Mouse (Mus musculus) heart, embryonic 14.5 days (tissue): ENCODE measurements at regions not wholly inside any gene's neighbourhood (a gene's known extent, or its start where the extent isn't known, plus 50 kb on each side); places are given as distances from the start of the nearest gene placed in this dataset.

Source experiments
- ATAC-seq: fragments of 200-750 bp; cut with Nextera tagmentation; 2 replicates; pipeline ENCODE4 v1.8.0; 2017; ENCODE audit warnings: low read depth, moderate TSS enrichment; ENCODE audit not compliant: insufficient number of reproducible peaks, insufficient read depth, low FRiP score
- H3K27ac ChIP-seq, 2 experiments: fragments of 200-500 bp in 1 of 2; fragments of 300-500 bp in 1 of 2; sonication (generic) in 1 of 2; replicated peaks in 1 of 2; 2 replicates each; pipeline ENCODE4 v1.5.1; 2012 to 2014; ENCODE audit warnings: low read depth in 2 of 2, low read length in 2 of 2, control low read depth in 1 of 2, mild to moderate bottlenecking in 1 of 2, mixed read lengths in 1 of 2; ENCODE audit not compliant: control insufficient read depth in 1 of 2, insufficient read depth in 1 of 2
- H3K27me3 ChIP-seq: fragments of 300-500 bp; sonication (generic); 2 replicates; pipeline ENCODE4 v1.6.1; 2014; ENCODE audit warnings: mild to moderate bottlenecking, low read length, control low read depth; ENCODE audit not compliant: control insufficient read depth, insufficient read depth
- H3K36me3 ChIP-seq: fragments of 300-500 bp; sonication (generic); 2 replicates; pipeline ENCODE4 v1.6.1; 2014; ENCODE audit warnings: mild to moderate bottlenecking, control low read depth, low read length, mixed read lengths; ENCODE audit not compliant: control insufficient read depth, insufficient read depth
- H3K4me1 ChIP-seq, 2 experiments: fragments of 200-500 bp in 1 of 2; fragments of 300-500 bp in 1 of 2; sonication (generic) in 1 of 2; 2 replicates each; pipeline ENCODE4 v1.6.1; 2012 to 2014; ENCODE audit warnings: low read length in 2 of 2, control low read depth in 1 of 2, mixed read lengths in 1 of 2; ENCODE audit not compliant: control insufficient read depth in 2 of 2, insufficient read depth in 2 of 2
- H3K4me2 ChIP-seq: fragments of 300-500 bp; sonication (generic); 2 replicates; pipeline ENCODE4 v1.6.1; 2014; ENCODE audit warnings: mild to moderate bottlenecking, low read length
- H3K4me3 ChIP-seq, 2 experiments: fragments of 200-500 bp in 1 of 2; fragments of 300-500 bp in 1 of 2; sonication (generic) in 1 of 2; 2 replicates each; pipeline ENCODE4 v1.5.1; 2012 to 2014; ENCODE audit warnings: low read length in 2 of 2, mild to moderate bottlenecking in 2 of 2, control low read depth in 1 of 2, low read depth in 1 of 2, moderate library complexity in 1 of 2; ENCODE audit not compliant: control insufficient read depth in 1 of 2, insufficient read depth in 1 of 2
- H3K9ac ChIP-seq: fragments of 300-500 bp; sonication (generic); 2 replicates; pipeline ENCODE4 v1.6.1; 2014; ENCODE audit warnings: mild to moderate bottlenecking, low read length
- H3K9me3 ChIP-seq: fragments of 300-500 bp; sonication (generic); 2 replicates; pipeline ENCODE4 v1.6.1; 2016; ENCODE audit warnings: low read length, control low read depth; ENCODE audit not compliant: control insufficient read depth
- WGBS: fragments of 180-500 bp; shearing (Covaris S2); extraction: QIAGEN DNeasy Blood & Tissue Kit; methylation state at CpG from one replicate; pipeline ENCODE4 v1.1.7; 2014; 5-methylcytosine and 5-hydroxymethylcytosine counted together

DNA sequence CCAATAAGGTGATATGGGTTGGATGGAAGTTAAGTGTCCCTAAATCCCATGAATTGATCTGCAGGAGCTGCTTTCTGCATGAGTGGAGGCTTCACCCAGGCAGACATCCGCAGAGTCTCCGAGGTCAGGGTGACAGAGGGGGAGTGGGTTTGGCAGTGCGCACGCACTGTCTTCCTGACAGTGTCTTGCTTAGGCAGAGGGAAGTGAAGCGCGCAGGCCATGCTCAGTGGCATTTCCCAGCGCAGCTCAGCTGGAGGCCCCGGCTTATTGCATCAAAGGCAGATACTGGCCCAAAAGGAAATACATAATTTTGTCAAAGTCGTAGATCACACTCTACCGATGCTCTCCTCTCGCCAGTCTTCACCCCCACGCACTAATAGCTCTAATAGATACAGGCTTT, 252.7 kb upstream of the Dnajc24 start:
- WGBS = 77% methylated on average over 12 of the region's 12 CpGs
- Histone ChIP-seq H3K36me3 (no peaks in the 10 kb centered on the region), H3K27me3 (no peaks in the 10 kb centered on the region), H3K4me1 (no peaks in the 10 kb centered on the region), H3K4me2 (no peak overlapping the region), H3K27ac (no peak overlapping the region), H3K9me3 (no peaks in the 10 kb centered on the region), H3K4me3 (no peak overlapping the region), H3K9ac (no peak overlapping the region)
- ATAC-seq = no peak

DNA sequence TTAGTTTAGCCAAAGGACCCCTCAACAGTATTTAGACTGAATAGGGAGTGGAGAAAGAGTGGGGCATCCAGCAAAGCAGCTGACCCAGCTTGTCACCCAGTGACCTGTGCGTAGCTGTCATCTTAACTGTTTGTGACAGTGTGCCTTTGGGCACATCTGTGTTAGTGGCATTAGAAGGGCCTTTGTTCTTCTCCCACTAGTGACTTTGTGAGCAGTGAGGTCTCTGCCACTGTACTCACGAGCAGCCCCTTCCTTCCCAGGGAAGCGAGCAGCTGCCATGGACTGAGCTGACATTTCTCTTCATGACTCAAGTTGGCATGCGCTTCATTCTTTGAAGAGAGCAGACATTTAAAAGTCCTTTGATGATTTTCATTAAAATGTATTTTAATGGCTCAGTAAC, 231.0 kb upstream of the Dnajc24 start:
- ATAC-seq = no peak
- no peak overlapping the region for H3K4me2 ChIP-seq

GRCm38 (mm10) chr2:106231136-106231535, 227.8 kb upstream of the Dnajc24 start:
- no peaks in the 10 kb centered on the region for H3K4me1 ChIP-seq
- no peaks in the 10 kb centered on the region for H3K27me3 ChIP-seq
- H3K9ac ChIP-seq = no peak overlapping the region
- H3K4me3 ChIP-seq = no peak overlapping the region
- H3K9me3 ChIP-seq = no peaks in the 10 kb centered on the region
- H3K4me2 ChIP-seq = no peak overlapping the region
- H3K36me3 ChIP-seq = no peaks in the 10 kb centered on the region
- ATAC-seq = no peak
- 79% methylated on average over 5 of the region's 5 CpGs for WGBS
- H3K27ac ChIP-seq = no peak overlapping the region

More for the DNA sequence above, 231.0 kb upstream of the Dnajc24 start:
- Histone ChIP-seq H3K4me1 (no peaks in the 10 kb centered on the region), H3K4me3 (no peak overlapping the region), H3K27me3 (no peaks in the 10 kb centered on the region), H3K9me3 (no peaks in the 10 kb centered on the region), H3K9ac (no peak overlapping the region), H3K27ac (no peak overlapping the region), H3K36me3 (no peaks in the 10 kb centered on the region)
- WGBS = 78% methylated on average over 4 of the region's 4 CpGs

DNA sequence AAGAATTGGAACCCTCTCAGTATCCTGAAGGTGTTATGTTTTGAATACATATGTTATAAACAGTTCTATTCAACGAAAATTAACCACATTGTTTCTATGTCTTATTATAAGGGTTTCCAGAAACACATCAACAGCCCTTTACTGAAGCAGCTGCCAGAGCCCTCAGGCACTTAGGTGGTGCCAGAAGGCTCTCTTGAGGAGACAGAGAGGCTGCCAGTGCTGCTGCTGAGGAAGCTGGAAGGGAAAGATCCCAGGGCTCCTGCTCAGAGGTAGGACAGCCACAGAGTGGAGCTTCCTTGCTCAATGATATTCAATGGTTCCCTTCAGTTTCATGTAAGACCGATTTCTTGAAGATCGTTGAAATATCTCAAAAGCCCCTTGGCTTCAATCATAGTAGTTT, 226.7 kb upstream of the Dnajc24 start:
- ATAC-seq = no peak
- Histone ChIP-seq H3K4me3 (no peak overlapping the region), H3K4me1 (no peaks in the 10 kb centered on the region; a peak in 1 of 4 replicates), H3K4me2 (no peak overlapping the region), H3K36me3 (no peaks in the 10 kb centered on the region), H3K9me3 (no peaks in the 10 kb centered on the region), H3K27me3 (no peaks in the 10 kb centered on the region), H3K9ac (no peak overlapping the region), H3K27ac (no peak overlapping the region)
- WGBS = 68% methylated on average over 3 of the region's 3 CpGs

DNA sequence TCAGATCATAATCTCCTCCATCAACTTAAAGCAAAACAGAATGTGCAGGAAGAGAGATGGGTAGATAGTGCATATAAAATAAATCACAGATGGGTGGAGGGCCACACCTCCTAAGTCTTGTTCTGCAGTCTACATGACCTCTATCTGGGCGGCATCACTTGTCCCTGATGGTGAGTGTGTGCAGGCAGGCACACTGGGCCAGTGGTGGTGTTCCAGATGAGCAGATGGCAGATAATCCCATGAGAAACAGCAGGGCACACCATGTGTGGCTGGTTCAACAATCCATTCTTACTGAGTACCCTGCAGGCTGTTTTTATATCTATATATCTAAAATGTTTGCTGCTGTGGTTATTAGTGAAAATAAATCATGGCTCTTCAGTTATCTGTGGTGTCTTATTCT, 224.9 kb upstream of the Dnajc24 start:
- Histone ChIP-seq H3K4me1 (no peaks in the 10 kb centered on the region; a peak in 1 of 4 replicates), H3K36me3 (no peaks in the 10 kb centered on the region), H3K9me3 (no peaks in the 10 kb centered on the region), H3K4me3 (no peak overlapping the region), H3K4me2 (no peak overlapping the region), H3K27me3 (no peaks in the 10 kb centered on the region), H3K27ac (no peak overlapping the region), H3K9ac (no peak overlapping the region)
- no peak for ATAC-seq
- WGBS = 55% methylated on average over 1 of the region's 1 CpGs

GRCm38 (mm10) chr2:106216169-106216568, 212.8 kb upstream of the Dnajc24 start:
- Histone ChIP-seq H3K4me2 (no peak overlapping the region), H3K9ac (no peak overlapping the region), H3K4me3 (no peak overlapping the region), H3K36me3 (no peaks in the 10 kb centered on the region), H3K4me1 (no peaks in the 10 kb centered on the region), H3K9me3 (no peaks in the 10 kb centered on the region), H3K27ac (no peak overlapping the region), H3K27me3 (no peaks in the 10 kb centered on the region)
- no peak for ATAC-seq
- WGBS = 82% methylated on average over 3 of the region's 3 CpGs

GRCm38 (mm10) chr2:106213740-106214139, 210.4 kb upstream of the Dnajc24 start:
- Histone ChIP-seq H3K4me3 (no peak overlapping the region), H3K4me2 (no peak overlapping the region), H3K27me3 (no peaks in the 10 kb centered on the region), H3K27ac (no peak overlapping the region), H3K9ac (no peak overlapping the region), H3K9me3 (no peaks in the 10 kb centered on the region), H3K4me1 (no peaks in the 10 kb centered on the region), H3K36me3 (no peaks in the 10 kb centered on the region)
- ATAC-seq = no peak
- 75% methylated on average over 4 of the region's 4 CpGs for whole genome bisulfite sequencing

GRCm38 (mm10) chr2:106210773-106211172, 207.4 kb upstream of the Dnajc24 start:
- WGBS = 59% methylated on average over 1 of the region's 1 CpGs
- H3K4me1 ChIP-seq = no peaks in the 10 kb centered on the region
- no peaks in the 10 kb centered on the region for H3K36me3 ChIP-seq
- H3K9ac ChIP-seq = no peak overlapping the region
- no peak overlapping the region for H3K27ac ChIP-seq
- H3K27me3 ChIP-seq = no peaks in the 10 kb centered on the region
- no peak for ATAC-seq
- no peak overlapping the region for H3K4me3 ChIP-seq
- H3K4me2 ChIP-seq = no peak overlapping the region
- no peaks in the 10 kb centered on the region for H3K9me3 ChIP-seq
